Mouse (Mus musculus) C2C12 (cell line): Measurements from ENCODE around the gene Olfr54.

Experiments used
- CEBPB ChIP-seq: IDR thresholded peaks from one replicate; pipeline ENCODE4 v1.6.1; 2011; ENCODE audit warnings: low read depth, mild to moderate bottlenecking, control low read depth, moderate library complexity
- CTCF ChIP-seq: IDR thresholded peaks from one replicate; pipeline ENCODE4 v1.5.1; 2011; ENCODE audit not compliant: control insufficient read depth, insufficient read depth, insufficient read length

DNA sequence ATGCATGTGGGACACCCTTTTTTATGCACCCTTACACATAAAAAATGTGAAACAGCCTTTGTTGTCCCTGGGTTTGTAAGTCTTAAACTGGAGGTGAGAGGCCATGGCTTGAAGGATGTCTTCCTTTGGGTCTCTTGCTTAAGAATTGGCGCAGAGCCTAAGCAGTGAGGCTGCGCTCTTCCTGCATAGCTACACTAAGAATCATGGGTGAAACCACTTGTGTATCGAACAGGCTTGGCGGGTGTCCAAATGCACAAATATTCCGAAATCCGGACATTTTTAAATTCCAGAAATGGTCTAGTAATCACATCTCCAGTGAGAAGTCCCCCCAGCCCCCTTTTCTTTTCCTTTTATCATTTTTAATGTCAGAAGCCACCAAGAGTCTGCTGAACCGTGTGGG lies 49.2 kb downstream of the Olfr54 start:
- no peak for TF ChIP-seq CTCF
- no peak for TF ChIP-seq CEBPB
